Mouse (Mus musculus): Measurements from ENCODE around the gene Sh3bgrl2. TPM values are rescaled to one million over a fixed set of nuclear protein-coding genes. Genes with fewer than 3 reads are reported as not detected.

Sh3bgrl2 gene
- polyA plus RNA-seq, 1 experiment from 2014 or later: 17.9 TPM

DNA sequence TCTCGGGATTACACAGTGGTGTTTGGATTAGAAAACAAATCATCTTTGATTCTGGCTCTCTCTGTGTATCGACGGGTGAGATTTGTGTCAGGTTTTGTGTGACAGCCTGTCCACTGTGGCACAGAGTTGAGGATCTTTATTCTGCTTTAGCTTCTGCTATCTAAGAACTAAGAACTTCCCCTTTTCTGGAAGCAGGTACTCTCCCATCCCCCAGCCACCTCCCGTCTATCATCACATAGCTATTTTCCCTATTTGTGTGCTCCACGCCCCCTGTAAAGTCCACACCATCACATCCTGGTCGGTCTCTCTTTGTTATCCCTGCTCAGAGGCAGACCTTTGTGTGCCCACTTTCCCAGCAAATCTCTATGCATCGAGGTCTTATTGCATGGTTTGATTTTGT, 21.8 kb downstream of the Sh3bgrl2 start:
- no peak for ATAC-seq
- 69% methylated on average over 7 of the region's 7 CpGs for WGBS
- peaks cover 12% of the 10 kb centered on the region for H3K4me1 ChIP-seq (ENCODE audit: control insufficient read depth, insufficient read depth, low read length)
- no peak overlapping the region for H3K4me3 ChIP-seq (ENCODE audit: low read length)
- no peak overlapping the region for H3K27ac ChIP-seq (ENCODE audit: low read length)
- no peaks in the 10 kb centered on the region for H3K36me3 ChIP-seq (ENCODE audit: control insufficient read depth, insufficient read depth, low read length)
- no peaks in the 10 kb centered on the region for H3K27me3 ChIP-seq (replicated peaks; ENCODE audit: control insufficient read depth, insufficient read depth, low read length)
- H3K9ac ChIP-seq (ENCODE audit: low read depth, low read length): no peak overlapping the region
- no peaks in the 10 kb centered on the region for H3K9me3 ChIP-seq (ENCODE audit: control insufficient read depth, low read length)
- H3K4me2 ChIP-seq (ENCODE audit: low read depth, low read length): no peak overlapping the region

DNA sequence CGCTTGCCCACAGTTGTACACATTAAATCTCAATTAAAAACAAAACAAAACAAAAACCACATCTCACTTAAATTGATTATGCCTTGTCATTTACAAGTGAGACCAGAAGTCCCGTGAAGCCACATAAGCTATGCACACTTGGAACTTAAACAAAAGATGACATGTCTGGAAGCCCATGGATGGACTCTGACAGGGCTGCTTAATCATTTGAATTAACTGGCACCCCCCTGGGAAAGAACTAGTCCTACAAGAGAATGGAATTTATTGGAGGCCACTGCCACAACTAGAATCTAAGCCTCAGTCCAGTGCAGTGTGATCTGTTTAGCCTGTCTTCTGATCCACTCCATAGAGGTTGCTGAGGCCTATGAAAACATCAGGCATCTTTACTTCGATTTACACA, 23.2 kb downstream of the Sh3bgrl2 start:
- Histone ChIP-seq H3K36me3 (ENCODE audit: control insufficient read depth, insufficient read depth, low read length) (no peaks in the 10 kb centered on the region), H3K9me3 (ENCODE audit: control insufficient read depth, low read length) (no peaks in the 10 kb centered on the region), H3K9ac (ENCODE audit: low read depth, low read length) (no peak overlapping the region), H3K4me1 (ENCODE audit: control insufficient read depth, insufficient read depth, low read length) (peaks cover 15% of the 10 kb centered on the region), H3K27me3 (replicated peaks; ENCODE audit: control insufficient read depth, insufficient read depth, low read length) (no peaks in the 10 kb centered on the region), H3K27ac (ENCODE audit: low read length) (no peak overlapping the region), H3K4me3 (ENCODE audit: low read length) (no peak overlapping the region), H3K4me2 (ENCODE audit: low read depth, low read length) (no peak overlapping the region)
- 72% methylated on average over 3 of the region's 3 CpGs for WGBS
- no peak for ATAC-seq

DNA sequence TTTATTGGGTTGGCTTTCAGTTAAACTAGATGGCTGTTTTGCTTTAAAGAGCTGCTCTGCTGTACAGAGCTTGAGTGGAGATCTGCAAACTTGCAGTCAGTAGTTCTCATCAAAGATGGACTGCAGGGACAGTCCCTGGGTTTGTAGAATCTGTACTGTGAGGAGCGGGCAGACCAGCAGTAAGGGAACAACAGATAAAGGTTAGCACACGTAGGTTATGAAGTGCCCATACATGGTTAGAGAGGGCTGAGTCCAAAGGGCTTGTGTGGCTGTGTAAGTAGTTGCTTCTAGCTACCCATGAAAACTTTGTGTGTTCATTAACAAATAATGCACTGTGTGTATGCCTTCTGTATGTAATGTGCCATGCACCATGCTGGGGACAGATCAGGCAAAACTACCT, 24.2 kb downstream of the Sh3bgrl2 start:
- H3K27ac ChIP-seq (ENCODE audit: low read length): peak overlapping the region; percentile 47; the same call in 1 of the 2 replicates
- H3K9ac ChIP-seq (ENCODE audit: low read depth, low read length): no peak overlapping the region
- H3K4me2 ChIP-seq (ENCODE audit: low read depth, low read length): no peak overlapping the region
- H3K27me3 ChIP-seq (replicated peaks; ENCODE audit: control insufficient read depth, insufficient read depth, low read length): no peaks in the 10 kb centered on the region
- no peaks in the 10 kb centered on the region for H3K9me3 ChIP-seq (ENCODE audit: control insufficient read depth, low read length)
- peaks cover 15% of the 10 kb centered on the region for H3K4me1 ChIP-seq (ENCODE audit: control insufficient read depth, insufficient read depth, low read length)
- no peaks in the 10 kb centered on the region for H3K36me3 ChIP-seq (ENCODE audit: control insufficient read depth, insufficient read depth, low read length)
- no peak overlapping the region for H3K4me3 ChIP-seq (ENCODE audit: low read length)
- WGBS: 64% methylated on average over 2 of the region's 2 CpGs
- ATAC-seq: peak; percentile 19; the same call in 1 of the 2 replicates

DNA sequence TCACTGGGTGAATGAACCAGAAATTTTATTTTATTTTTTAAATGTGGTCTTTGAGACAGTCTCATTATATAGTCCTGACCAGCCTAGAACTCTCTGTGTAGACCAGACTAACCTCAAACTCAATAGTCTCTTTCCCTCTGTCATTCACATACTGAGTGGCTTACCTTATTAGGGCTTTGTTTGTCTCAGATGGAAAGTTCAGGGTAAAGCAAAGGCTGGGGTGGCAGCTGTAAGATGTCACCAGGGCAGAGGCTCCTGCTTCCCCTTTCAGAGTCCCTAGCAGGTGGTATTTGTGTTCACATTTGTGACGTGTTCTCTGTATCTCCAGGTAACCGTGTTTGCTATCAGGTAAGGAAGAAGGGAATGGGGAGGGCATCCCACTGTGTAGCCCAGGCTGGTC, 24.7 kb downstream of the Sh3bgrl2 start:
- peak overlapping the region; percentile 47; the same call in 1 of the 2 replicates for H3K27ac ChIP-seq (ENCODE audit: low read length)
- ATAC-seq: 0 out of 2 replicates have a peak, but pooled peaks have one; percentile 6

DNA sequence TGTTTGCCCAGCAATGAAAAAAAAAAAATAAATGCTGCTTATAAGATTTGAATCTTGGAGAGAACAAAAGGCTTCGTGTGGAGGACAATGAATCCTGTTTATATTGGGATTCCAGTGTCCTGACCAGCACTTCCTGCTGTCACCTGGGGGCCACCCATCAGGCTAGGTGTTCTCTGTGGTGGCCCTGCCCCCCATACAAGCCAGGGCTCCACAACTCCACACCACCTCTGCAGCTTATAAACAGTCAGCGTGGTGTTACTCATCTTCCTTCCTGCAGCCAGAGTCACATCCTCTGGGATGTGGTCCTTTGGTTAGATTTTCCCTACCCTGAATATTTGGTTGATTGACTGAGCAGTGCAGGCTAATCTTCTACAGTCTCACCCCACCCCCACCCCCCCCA, 25.5 kb downstream of the Sh3bgrl2 start:
- H3K4me2 ChIP-seq (ENCODE audit: low read depth, low read length): no peak overlapping the region
- peaks cover 15% of the 10 kb centered on the region for H3K4me1 ChIP-seq (ENCODE audit: control insufficient read depth, insufficient read depth, low read length)
- no peaks in the 10 kb centered on the region for H3K36me3 ChIP-seq (ENCODE audit: control insufficient read depth, insufficient read depth, low read length)
- ATAC-seq: no peak
- no peak overlapping the region for H3K9ac ChIP-seq (ENCODE audit: low read depth, low read length)
- no peaks in the 10 kb centered on the region for H3K27me3 ChIP-seq (replicated peaks; ENCODE audit: control insufficient read depth, insufficient read depth, low read length)
- no peaks in the 10 kb centered on the region for H3K9me3 ChIP-seq (ENCODE audit: control insufficient read depth, low read length)
- WGBS: 42% methylated on average over 2 of the region's 2 CpGs
- no peak overlapping the region for H3K4me3 ChIP-seq (ENCODE audit: low read length)
- H3K27ac ChIP-seq (ENCODE audit: low read length): peak overlapping the region; percentile 11; the same call in 1 of the 2 replicates

More for the DNA sequence above, 24.7 kb downstream of the Sh3bgrl2 start:
- no peak overlapping the region for H3K4me2 ChIP-seq (ENCODE audit: low read depth, low read length)
- WGBS: 46% methylated on average over 2 of the region's 2 CpGs
- no peak overlapping the region for H3K9ac ChIP-seq (ENCODE audit: low read depth, low read length)
- no peaks in the 10 kb centered on the region for H3K27me3 ChIP-seq (replicated peaks; ENCODE audit: control insufficient read depth, insufficient read depth, low read length)
- peaks cover 15% of the 10 kb centered on the region for H3K4me1 ChIP-seq (ENCODE audit: control insufficient read depth, insufficient read depth, low read length)
- no peaks in the 10 kb centered on the region for H3K36me3 ChIP-seq (ENCODE audit: control insufficient read depth, insufficient read depth, low read length)
- no peak overlapping the region for H3K4me3 ChIP-seq (ENCODE audit: low read length)
- no peaks in the 10 kb centered on the region for H3K9me3 ChIP-seq (ENCODE audit: control insufficient read depth, low read length)

DNA sequence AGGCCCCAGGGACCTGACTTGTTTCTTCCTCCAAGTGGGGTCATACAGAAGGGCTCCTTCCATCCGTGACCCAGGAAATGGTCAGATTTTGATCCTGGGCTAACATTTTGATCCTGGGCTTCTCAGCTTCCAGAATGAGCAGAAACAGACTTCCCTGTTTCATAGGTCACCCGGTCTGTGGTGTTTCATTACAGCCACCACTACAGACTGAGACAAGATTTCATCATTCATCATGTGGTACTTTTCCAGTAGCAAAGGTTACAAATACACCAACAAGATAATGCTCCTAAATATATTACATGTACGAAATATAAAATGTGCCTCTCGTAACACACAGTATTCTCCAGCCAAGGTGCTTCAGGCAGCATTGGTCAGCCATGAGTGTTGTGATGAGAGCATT, 27.3 kb downstream of the Sh3bgrl2 start:
- WGBS: 84% methylated on average over 4 of the region's 4 CpGs

DNA sequence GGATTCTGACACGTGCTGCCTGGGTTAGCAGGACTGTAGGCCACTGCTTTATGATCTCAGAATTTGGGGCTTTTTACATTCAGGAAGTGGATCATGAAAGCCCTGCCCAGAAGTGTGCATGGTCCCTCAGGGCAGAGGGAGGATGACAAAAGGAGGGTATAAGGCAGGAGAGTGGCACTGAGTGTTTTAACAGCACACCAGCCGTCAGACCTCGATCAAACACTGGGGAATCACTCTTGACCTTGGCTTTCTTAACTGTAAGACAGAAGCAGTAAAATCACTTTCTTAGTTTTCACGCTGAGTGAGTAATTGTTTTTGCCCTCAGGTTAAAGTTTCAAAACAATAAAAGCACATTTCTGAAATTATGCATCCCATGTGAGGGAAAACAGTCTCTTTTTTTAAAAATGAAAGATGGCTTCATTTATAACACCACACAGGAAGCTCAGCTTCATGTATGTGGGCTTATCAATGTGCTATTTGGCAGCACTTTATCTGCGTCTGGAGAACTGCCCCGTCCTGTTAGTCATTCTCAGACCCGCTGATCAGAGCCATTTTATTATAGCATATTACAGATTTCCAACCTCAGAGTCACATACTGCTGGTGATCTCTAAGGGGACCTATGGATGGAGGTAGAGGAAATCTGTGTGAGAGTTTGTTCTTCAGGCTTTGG, 28.0 kb downstream of the Sh3bgrl2 start:
- Histone ChIP-seq H3K36me3 (ENCODE audit: control insufficient read depth, insufficient read depth, low read length) (no peaks in the 10 kb centered on the region), H3K4me1 (ENCODE audit: control insufficient read depth, insufficient read depth, low read length) (peaks cover 15% of the 10 kb centered on the region), H3K9me3 (ENCODE audit: control insufficient read depth, low read length) (no peaks in the 10 kb centered on the region), H3K4me2 (ENCODE audit: low read depth, low read length) (no peak overlapping the region), H3K4me3 (ENCODE audit: low read length) (no peak overlapping the region), H3K27me3 (replicated peaks; ENCODE audit: control insufficient read depth, insufficient read depth, low read length) (no peaks in the 10 kb centered on the region), H3K9ac (ENCODE audit: low read depth, low read length) (no peak overlapping the region), H3K27ac (ENCODE audit: low read length) (no peak overlapping the region)
- 47% methylated on average over 7 of the region's 7 CpGs for WGBS
- ATAC-seq: no peak

More for the DNA sequence above, 27.3 kb downstream of the Sh3bgrl2 start:
- no peaks in the 10 kb centered on the region for H3K36me3 ChIP-seq (ENCODE audit: control insufficient read depth, insufficient read depth, low read length)
- H3K9ac ChIP-seq (ENCODE audit: low read depth, low read length): no peak overlapping the region
- peaks cover 15% of the 10 kb centered on the region for H3K4me1 ChIP-seq (ENCODE audit: control insufficient read depth, insufficient read depth, low read length)
- ATAC-seq: no peak
- H3K4me2 ChIP-seq (ENCODE audit: low read depth, low read length): no peak overlapping the region
- H3K9me3 ChIP-seq (ENCODE audit: control insufficient read depth, low read length): no peaks in the 10 kb centered on the region
- H3K27me3 ChIP-seq (replicated peaks; ENCODE audit: control insufficient read depth, insufficient read depth, low read length): no peaks in the 10 kb centered on the region
- H3K4me3 ChIP-seq (ENCODE audit: low read length): no peak overlapping the region
- H3K27ac ChIP-seq (ENCODE audit: low read length): no peak overlapping the region

DNA sequence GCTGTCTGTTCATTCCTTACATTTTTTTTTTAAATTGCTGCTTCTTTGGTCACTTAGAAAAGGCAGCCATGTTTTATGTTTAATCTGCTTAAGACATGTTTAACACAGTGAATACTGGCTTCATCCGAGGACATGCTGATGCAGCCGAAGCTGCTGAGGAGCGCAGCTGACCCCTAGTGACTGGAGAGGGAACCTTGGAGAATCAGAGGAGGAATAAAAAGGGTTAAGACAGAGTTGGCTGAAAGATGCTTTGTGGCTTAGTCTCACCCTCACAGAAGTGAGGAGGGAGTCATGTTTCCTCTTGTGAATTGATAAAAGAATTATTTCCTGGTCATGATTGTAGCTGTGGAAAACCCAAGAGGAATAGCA, 28.5 kb downstream of the Sh3bgrl2 start:
- Histone ChIP-seq H3K9ac (ENCODE audit: low read depth, low read length) (no peak overlapping the region), H3K27ac (ENCODE audit: low read length) (no peak overlapping the region), H3K4me2 (ENCODE audit: low read depth, low read length) (no peak overlapping the region), H3K4me1 (ENCODE audit: control insufficient read depth, insufficient read depth, low read length) (peaks cover 15% of the 10 kb centered on the region), H3K9me3 (ENCODE audit: control insufficient read depth, low read length) (no peaks in the 10 kb centered on the region), H3K36me3 (ENCODE audit: control insufficient read depth, insufficient read depth, low read length) (no peaks in the 10 kb centered on the region), H3K27me3 (replicated peaks; ENCODE audit: control insufficient read depth, insufficient read depth, low read length) (no peaks in the 10 kb centered on the region), H3K4me3 (ENCODE audit: low read length) (no peak overlapping the region)
- WGBS: 28% methylated on average over 3 of the region's 3 CpGs
- peak; percentile 65 for ATAC-seq

DNA sequence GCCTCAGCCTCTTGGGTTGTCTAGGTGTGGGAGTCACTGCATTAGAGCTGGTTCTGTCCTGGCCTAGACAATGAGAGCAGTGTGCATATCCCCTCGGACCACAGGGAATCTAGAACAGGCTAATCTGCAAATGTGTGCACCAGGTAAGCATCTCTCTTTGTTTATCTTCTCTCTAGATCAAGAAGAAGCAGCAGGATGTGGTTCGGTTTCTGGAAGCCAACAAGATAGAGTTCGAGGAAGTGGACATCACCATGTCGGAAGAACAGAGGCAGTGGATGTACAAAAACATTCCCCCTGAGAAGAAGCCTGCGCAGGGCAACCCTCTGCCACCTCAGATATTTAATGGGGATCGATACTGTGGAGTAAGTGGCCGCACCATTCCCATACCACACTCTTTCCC, 29.1 kb downstream of the Sh3bgrl2 start:
- H3K4me3 ChIP-seq (ENCODE audit: low read length): no peak overlapping the region
- H3K9me3 ChIP-seq (ENCODE audit: control insufficient read depth, low read length): no peaks in the 10 kb centered on the region
- H3K4me2 ChIP-seq (ENCODE audit: low read depth, low read length): no peak overlapping the region
- WGBS: 83% methylated on average over 7 of the region's 7 CpGs
- H3K27ac ChIP-seq (ENCODE audit: low read length): no peak overlapping the region
- H3K36me3 ChIP-seq (ENCODE audit: control insufficient read depth, insufficient read depth, low read length): no peaks in the 10 kb centered on the region
- H3K4me1 ChIP-seq (ENCODE audit: control insufficient read depth, insufficient read depth, low read length): peaks cover 15% of the 10 kb centered on the region
- ATAC-seq: no peak
- no peak overlapping the region for H3K9ac ChIP-seq (ENCODE audit: low read depth, low read length)
- H3K27me3 ChIP-seq (replicated peaks; ENCODE audit: control insufficient read depth, insufficient read depth, low read length): no peaks in the 10 kb centered on the region

DNA sequence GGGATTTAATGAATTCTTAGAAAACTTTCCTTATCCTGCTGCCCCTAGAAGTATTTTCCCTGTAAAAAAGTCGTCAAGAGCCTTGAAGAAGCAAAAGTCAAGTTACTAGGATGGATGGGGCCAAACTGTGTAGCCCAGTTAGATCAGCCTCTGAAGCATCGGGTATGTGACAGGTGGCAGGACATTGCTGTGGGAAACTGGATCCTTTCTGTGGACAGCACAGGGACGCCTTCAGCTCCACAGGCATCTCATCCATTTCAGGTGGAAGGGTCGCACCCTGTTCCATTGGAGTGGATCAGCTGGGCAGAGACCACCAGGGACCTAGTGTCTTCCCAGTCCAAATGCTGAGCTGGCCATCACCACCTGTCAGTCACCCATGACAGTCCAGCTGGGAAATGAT, 30.9 kb downstream of the Sh3bgrl2 start:
- Histone ChIP-seq H3K27me3 (replicated peaks; ENCODE audit: control insufficient read depth, insufficient read depth, low read length) (no peaks in the 10 kb centered on the region), H3K36me3 (ENCODE audit: control insufficient read depth, insufficient read depth, low read length) (no peaks in the 10 kb centered on the region), H3K9me3 (ENCODE audit: control insufficient read depth, low read length) (no peaks in the 10 kb centered on the region), H3K4me1 (ENCODE audit: control insufficient read depth, insufficient read depth, low read length) (peaks cover 7% of the 10 kb centered on the region; the same call in 1 of the 2 replicates), H3K27ac (ENCODE audit: low read length) (no peak overlapping the region), H3K4me3 (ENCODE audit: low read length) (no peak overlapping the region), H3K9ac (ENCODE audit: low read depth, low read length) (no peak overlapping the region), H3K4me2 (ENCODE audit: low read depth, low read length) (no peak overlapping the region)
- 79% methylated on average over 4 of the region's 4 CpGs for WGBS
- ATAC-seq: no peak

Data from intestine, embryonic 16.5 days (tissue).